Mouse (Mus musculus): ENCODE data around the gene Slc2a3.
"Not testable (repeated sequence)": the region's sequence is repeated elsewhere in the genome, so short reads cannot be mapped to it uniquely, and the experiment has no call there.

Gene Slc2a3

DNA sequence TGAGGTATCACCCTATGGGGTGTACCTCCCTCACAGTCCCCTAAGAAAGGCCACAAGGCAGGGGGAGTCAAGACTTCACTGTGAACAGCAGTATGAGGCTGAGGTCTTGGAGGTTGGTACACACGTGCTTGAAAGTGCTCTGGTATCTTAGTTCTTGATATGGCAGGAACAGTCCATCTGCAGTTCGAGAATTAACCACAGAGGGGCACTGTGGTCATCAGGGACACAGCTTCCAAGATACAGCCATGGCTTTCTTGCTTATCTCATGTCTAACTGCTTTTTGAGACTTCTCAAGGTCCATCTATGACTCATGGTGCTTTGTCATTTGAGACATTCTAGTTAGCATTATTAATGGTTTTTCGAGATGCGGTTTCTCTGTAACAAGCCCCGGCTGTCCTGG lies 3.0 kb upstream of the Slc2a3 start:
- peak; percentile 95 for DNase-seq (ENCODE audit: low spot score)

DNA sequence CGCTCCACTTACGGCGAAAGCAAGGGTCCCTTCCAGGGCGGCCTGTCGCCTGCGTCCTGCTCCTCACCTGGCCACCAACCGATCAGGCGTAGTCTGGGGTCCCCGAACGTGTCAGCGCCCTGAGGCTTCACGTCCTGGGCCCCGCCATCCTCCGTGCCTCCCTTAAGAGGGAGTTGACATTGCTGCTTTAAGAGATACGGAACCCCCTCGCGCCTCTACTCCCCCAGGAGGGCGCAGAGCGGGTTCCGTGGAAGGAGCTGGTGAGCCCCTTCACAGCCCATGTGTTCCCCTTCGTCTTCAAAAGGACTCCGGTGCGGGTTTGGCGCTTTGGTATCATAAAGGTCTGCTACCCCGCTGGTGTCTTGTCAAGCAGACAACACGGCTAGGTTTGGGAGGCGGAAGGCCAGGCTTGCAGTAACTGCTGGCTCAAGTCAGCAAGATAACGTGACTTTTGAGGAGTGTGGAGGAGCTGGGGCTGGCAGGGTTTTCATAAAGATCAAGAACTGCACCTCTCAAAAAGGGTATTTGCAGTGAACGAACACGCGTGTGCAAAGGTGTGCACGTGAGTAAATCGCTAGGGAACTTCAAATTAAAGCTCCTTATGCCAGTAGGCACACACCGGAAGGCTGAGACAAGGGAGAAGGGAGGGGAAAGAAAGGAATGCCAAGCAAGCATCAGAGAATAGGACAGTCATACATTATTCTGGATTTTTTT lies 518 bp upstream of the Slc2a3 start:
- DNase-seq (ENCODE audit: low spot score), result peak; percentile 68

GRCm38 (mm10) chr6:122800640-122801300 lies 670 bp downstream of the Slc2a3 start:
- DNase-seq (ENCODE audit: low spot score), result peak; percentile 59

- DNase-seq (ENCODE audit: low spot score), result no peak
Measured at GRCm38 (mm10) chr6:122795254-122795935, 6.0 kb downstream of the Slc2a3 start.

GRCm38 (mm10) chr6:122786275-122786674 lies 15.2 kb downstream of the Slc2a3 start:
- peak; percentile 52 for DNase-seq (ENCODE audit: low spot score)

- no peak for DNase-seq (ENCODE audit: low spot score)
Measured at GRCm38 (mm10) chr6:122784866-122785265, 16.6 kb downstream of the Slc2a3 start.

- no peak for DNase-seq (ENCODE audit: low spot score)
Measured at GRCm38 (mm10) chr6:122782164-122782563, 19.3 kb downstream of the Slc2a3 start.

DNA sequence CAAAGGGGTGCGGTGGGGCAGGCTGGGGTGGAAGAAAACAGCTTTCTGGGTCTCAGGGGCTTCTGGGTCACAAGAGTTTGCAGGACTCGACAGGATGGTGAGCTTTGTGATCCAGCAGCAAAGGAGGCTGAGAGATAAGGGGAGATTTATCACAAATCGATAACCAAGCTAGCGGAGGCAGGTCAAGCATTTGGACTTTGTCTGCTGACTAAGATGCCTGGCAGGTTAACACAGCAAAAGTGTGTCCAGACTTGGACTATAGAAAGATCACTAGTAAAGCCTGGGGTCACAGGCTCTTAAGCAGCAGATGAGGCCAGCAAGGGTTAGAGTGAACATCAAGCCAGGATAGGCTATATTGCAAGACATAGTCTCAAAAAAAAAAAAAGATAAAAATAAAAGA lies 20.3 kb downstream of the Slc2a3 start:
- DNase-seq (ENCODE audit: low spot score), result no peak

GRCm38 (mm10) chr6:122779916-122780315 lies 21.5 kb downstream of the Slc2a3 start:
- DNase-seq (ENCODE audit: low spot score), result no peak

GRCm38 (mm10) chr6:122776040-122776439 lies 25.4 kb downstream of the Slc2a3 start:
- no peak for DNase-seq (ENCODE audit: low spot score)

GRCm38 (mm10) chr6:122774345-122774744 lies 27.1 kb downstream of the Slc2a3 start:
- DNase-seq (ENCODE audit: low spot score), result no peak

- DNase-seq (ENCODE audit: low spot score), result no peak
Measured at GRCm38 (mm10) chr6:122772701-122773100, 28.7 kb downstream of the Slc2a3 start.

DNA sequence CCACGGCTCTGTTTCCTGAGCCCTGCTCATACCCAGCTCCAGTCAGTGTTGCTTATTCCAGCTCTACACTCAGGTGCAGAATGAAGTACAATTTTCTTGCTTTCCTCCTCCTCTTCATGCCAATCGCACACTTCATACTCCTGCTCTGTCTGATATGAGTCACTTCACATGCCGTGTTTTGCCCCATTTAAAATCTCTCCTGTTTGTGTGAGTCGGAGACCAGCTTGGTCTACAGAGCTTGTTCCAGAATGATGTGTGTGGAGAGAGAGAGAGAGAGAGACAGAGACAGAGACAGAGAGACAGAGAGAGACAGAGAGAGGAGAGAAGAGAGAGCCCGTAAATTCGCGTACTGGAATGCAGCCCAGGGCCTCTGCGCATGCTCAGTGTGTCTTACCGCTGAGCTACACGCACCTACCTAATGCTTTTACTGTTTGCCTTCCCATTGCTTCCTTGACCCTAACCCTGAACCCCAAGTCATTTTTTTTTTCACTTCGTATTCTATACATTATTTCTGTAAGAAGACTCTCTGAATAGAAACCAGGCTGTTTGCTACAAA lies 30.6 kb downstream of the Slc2a3 start:
- no peak for DNase-seq (ENCODE audit: low spot score)

DNA sequence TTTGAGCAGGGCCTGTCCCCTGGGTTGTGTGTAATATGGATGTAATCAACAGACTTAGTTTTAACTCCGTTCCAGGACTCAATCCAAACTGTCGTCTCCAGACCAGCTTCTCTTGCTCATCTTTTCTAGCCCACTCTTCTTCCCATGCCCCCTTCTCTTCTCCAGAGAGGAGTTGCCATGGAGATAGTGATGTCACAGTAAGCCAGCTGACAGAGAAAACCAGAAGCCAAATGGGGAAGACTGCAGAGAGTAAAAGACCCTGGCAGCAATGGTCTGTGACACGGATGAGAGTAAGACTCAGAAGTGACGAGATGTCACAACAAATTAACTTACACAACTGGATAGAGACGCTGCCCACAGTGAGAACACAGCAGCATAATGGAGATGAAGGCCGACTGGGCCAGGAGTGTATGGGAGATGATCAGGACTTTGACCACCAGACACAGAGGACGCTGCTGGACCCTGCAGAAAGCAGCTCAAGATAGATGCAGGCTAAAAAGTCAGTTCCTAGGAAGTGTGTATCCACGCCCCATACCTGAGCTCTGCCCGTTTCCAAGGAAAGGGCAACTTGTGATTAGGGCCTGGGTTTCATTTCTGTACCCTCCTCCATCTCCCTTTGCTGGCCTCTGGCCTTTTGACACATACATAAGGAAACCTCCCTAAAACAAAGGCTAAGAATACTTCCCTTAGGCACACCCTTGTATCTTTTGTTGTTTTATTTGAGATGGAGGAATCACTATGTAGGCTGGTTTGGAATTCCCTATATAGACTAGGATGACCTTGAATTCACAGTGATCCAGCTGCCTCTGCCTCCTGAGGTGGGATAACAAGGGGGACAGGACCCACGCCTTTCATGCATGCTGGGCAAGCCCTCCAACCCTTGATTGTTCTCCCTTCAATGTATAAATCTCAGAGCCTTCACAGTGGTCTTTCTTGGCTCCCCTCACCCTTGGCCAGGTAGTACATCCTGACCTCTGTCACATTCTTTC lies 31.4 kb downstream of the Slc2a3 start:
- no peak for DNase-seq (ENCODE audit: low spot score)

DNA sequence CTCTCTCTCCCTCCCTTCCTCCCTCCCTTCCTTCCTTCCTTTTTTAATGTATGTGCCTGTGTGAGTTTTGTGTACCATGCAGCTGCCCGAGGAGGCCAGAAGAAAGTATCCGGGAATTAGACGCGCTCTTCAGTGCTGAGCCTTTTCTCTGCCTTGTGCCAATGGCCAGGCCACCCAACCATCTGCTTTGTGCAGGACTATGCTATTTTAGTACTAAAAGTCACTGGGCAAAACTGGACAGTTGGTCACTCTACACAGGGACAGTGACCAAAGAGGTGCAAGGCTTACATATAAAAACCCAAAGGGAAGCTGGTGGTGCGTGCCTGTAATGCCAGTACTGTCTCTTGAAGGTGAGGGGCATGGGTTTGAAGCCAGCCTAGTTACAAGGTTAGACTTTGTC lies 33.2 kb downstream of the Slc2a3 start:
- DNase-seq (ENCODE audit: low spot score), result no peak

- not testable (repeated sequence) for DNase-seq (ENCODE audit: low spot score)
Measured at GRCm38 (mm10) chr6:122767012-122767411, 34.4 kb downstream of the Slc2a3 start.

GRCm38 (mm10) chr6:122766145-122766968 lies 35.1 kb downstream of the Slc2a3 start:
- DNase-seq (ENCODE audit: low spot score), result no peak

DNA sequence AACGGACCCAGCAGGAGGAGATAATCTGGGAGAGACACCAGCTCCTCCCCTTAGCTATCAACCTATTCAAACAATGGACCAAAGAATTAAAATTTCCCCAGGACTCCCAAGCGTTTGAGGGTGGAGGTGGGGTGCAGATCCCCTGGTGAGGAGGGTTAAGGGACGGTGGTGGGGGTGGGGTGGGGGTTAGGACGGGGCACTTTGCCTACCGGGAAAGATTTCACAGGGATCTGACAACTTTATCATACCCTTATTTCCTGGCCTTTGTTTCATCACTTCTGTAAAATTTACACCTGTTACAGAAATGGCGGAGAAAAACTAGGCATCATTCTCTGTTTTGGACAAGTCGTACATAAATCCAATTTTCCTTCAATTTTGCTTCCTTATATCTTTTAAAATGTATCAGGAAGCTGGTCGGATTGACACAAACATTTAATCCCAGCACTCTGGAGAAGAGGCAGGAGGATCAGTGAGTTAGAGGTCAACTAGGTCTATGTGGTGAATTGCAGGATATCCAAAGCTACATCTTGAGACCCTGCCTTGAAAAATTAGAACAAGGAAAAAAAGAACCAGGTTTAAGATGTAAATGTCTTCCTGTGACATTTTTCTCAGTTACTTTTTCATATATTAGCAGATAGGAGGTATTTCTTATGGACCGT lies 36.0 kb downstream of the Slc2a3 start:
- DNase-seq (ENCODE audit: low spot score), result no peak

DNA sequence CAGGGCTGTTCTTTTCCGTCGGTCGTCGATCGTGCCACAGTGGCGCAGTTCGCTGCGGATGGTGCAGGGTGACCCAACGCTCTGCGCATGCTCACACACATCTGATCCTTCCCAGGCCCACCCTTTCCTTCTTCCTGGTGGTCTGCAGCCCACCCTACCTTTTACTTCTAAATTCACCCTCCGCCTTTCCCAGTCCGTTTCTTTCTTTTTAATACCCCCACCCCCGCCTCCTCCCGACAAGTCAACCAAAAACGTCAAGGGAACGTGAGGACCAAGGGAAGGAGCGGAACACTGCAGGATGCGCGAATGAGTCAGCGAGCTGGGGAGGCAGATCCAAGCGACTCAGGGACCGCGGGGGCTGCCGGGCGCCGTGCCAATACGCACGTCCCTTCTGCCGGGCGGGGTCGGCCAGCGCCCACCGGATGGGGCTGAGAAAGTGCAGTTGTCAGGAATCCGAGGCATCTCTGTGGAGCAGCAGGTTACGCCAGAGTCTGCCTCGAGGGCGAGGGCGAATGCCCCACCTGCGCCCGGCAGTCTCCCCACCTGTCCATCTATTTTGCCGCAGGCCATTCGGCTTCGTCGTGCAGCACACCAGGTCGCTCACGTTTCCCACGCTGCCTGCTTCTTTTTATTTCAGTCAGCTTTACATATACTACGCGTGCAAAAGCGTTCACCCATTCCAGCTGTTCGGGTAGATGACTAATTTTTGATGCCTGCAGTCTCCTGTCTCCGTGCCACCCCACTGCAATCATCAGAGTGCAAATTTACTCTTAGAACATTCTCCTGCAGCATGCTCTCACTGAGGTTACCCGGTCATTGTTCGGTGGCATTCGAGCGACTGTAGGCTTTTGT lies 36.8 kb downstream of the Slc2a3 start:
- peak; percentile 66 for DNase-seq (ENCODE audit: low spot score)

All from c-Kit-positive CD71-positive TER-119-positive erythroid progenitor cells, embryonic 14.5 days (primary cell).